Mouse (Mus musculus) T-helper 17 cell (primary cell): Measurements from ENCODE around the gene Kcng1.

Source experiments
- in situ Hi-C, 2 experiments: fragments of 300-600 bp; cut with MboI, MseI; formaldehyde crosslinking; loops; 1 replicate in 1 of 2; 2 replicates in 1 of 2; pipeline ENCODE4 v1.15.1; 2025; ENCODE audit warnings: high pct_unique_total_duplicates in 2 of 2

The Kcng1 gene

GRCm38 (mm10) chr2:168260900-168261299, 20.6 kb downstream of the Kcng1 start:
- in situ Hi-C loops = no loop called here

- in situ Hi-C loops = no loop called here
Observed at GRCm38 (mm10) chr2:168260124-168260523, 21.4 kb downstream of the Kcng1 start.

- in situ Hi-C loops = loop anchor here (5.0 to 10.0 kb wide), 3 partner anchors 178 to 1256 kb away; no protein-coding TSS in a partner anchor
Observed at GRCm38 (mm10) chr2:168259046-168259445, 22.5 kb downstream of the Kcng1 start.

GRCm38 (mm10) chr2:168257188-168257587, 24.3 kb downstream of the Kcng1 start:
- in situ Hi-C loops = loop anchor here (5.0 to 10.0 kb wide), 3 partner anchors 180 to 1258 kb away; no protein-coding TSS in a partner anchor

GRCm38 (mm10) chr2:168256506-168256905, 25.0 kb downstream of the Kcng1 start:
- in situ Hi-C loops = loop anchor here (5.0 to 10.0 kb wide), 3 partner anchors 181 to 1258 kb away; no protein-coding TSS in a partner anchor

- in situ Hi-C loops = loop anchor here (5.0 to 10.0 kb wide), 3 partner anchors 188 to 1261 kb away; no protein-coding TSS in a partner anchor
Observed at GRCm38 (mm10) chr2:168253822-168254221, 27.7 kb downstream of the Kcng1 start.

GRCm38 (mm10) chr2:168252639-168253292, 28.8 kb downstream of the Kcng1 start:
- in situ Hi-C loops = loop anchor here (5.0 to 10.0 kb wide), 3 partner anchors 190 to 1262 kb away; no protein-coding TSS in a partner anchor

- in situ Hi-C loops = loop anchor here (5.0 to 10.0 kb wide), 3 partner anchors 192 to 1265 kb away; no protein-coding TSS in a partner anchor
Observed at GRCm38 (mm10) chr2:168250270-168250669, 31.3 kb downstream of the Kcng1 start.

GRCm38 (mm10) chr2:168248856-168249245, 32.7 kb downstream of the Kcng1 start:
- in situ Hi-C loops = no loop called here

GRCm38 (mm10) chr2:168248167-168248855, 33.2 kb downstream of the Kcng1 start:
- in situ Hi-C loops = no loop called here

GRCm38 (mm10) chr2:168245571-168245970, 36.0 kb downstream of the Kcng1 start:
- in situ Hi-C loops = no loop called here

GRCm38 (mm10) chr2:168243278-168243677, 38.3 kb downstream of the Kcng1 start:
- in situ Hi-C loops = no loop called here

- in situ Hi-C loops = no loop called here
Observed at GRCm38 (mm10) chr2:168242841-168243240, 38.7 kb downstream of the Kcng1 start.

- in situ Hi-C loops = no loop called here
Observed at GRCm38 (mm10) chr2:168238335-168238734, 43.2 kb downstream of the Kcng1 start.

GRCm38 (mm10) chr2:168233286-168233685, 48.2 kb downstream of the Kcng1 start:
- in situ Hi-C loops = no loop called here

- in situ Hi-C loops = no loop called here
Observed at GRCm38 (mm10) chr2:168231471-168231829, 50.1 kb downstream of the Kcng1 start.

- in situ Hi-C loops = no loop called here
Observed at GRCm38 (mm10) chr2:168230773-168231470, 50.6 kb downstream of the Kcng1 start.

- in situ Hi-C loops = no loop called here
Observed at GRCm38 (mm10) chr2:168230026-168230728, 51.4 kb downstream of the Kcng1 start, which contains the start of the genes Gm20716, Dpm1 and Mocs3. Gene Gm20716 (minus strand): TSS chr2:168230364. Gene Dpm1 (minus strand): TSS chr2:168230591. Gene Mocs3 (plus strand): TSS chr2:168230622.

- in situ Hi-C loops = no loop called here
Observed at GRCm38 (mm10) chr2:168229116-168230025, 52.2 kb downstream of the Kcng1 start.

GRCm38 (mm10) chr2:168223326-168223725, 58.2 kb downstream of the Kcng1 start:
- in situ Hi-C loops = loop anchor here in 1 of 2 experiments (25.0 kb wide), 1 partner anchor 1311 kb away; the partner anchor contains the start of gene Cse1l
